Mouse (Mus musculus) hindbrain, embryonic 12.5 days (tissue): ENCODE results near the gene Skap1. TPM values are rescaled to one million over a fixed set of nuclear protein-coding genes. Genes with fewer than 3 reads are reported as not detected.

Source experiments
- ATAC-seq: fragments of 200-750 bp; cut with Nextera tagmentation; 2 replicates; pipeline ENCODE4 v1.8.0; 2017; ENCODE audit warnings: moderate TSS enrichment; ENCODE audit not compliant: low FRiP score
- H3K27ac ChIP-seq: fragments of 300-500 bp; sonication (generic); 2 replicates; pipeline ENCODE4 v1.5.1; 2016; ENCODE audit warnings: mild to moderate bottlenecking
- H3K27me3 ChIP-seq: fragments of 300-500 bp; sonication (generic); 2 replicates; pipeline ENCODE4 v1.6.1; 2016; ENCODE audit warnings: mild to moderate bottlenecking
- H3K36me3 ChIP-seq: fragments of 300-500 bp; sonication (generic); 2 replicates; pipeline ENCODE4 v1.6.1; 2016; ENCODE audit warnings: mild to moderate bottlenecking
- H3K4me1 ChIP-seq: fragments of 300-500 bp; sonication (generic); 2 replicates; pipeline ENCODE4 v1.6.1; 2016
- H3K4me2 ChIP-seq: fragments of 300-500 bp; sonication (generic); replicated peaks from 2 replicates; pipeline ENCODE4 v1.6.1; 2016; ENCODE audit warnings: mild to moderate bottlenecking
- H3K4me3 ChIP-seq: fragments of 300-500 bp; sonication (generic); 2 replicates; pipeline ENCODE4 v1.5.1; 2016; ENCODE audit warnings: mild to moderate bottlenecking
- H3K9ac ChIP-seq: fragments of 300-500 bp; sonication (generic); 2 replicates; pipeline ENCODE4 v1.6.1; 2016; ENCODE audit warnings: mild to moderate bottlenecking, moderate library complexity
- H3K9me3 ChIP-seq: fragments of 300-500 bp; sonication (generic); replicated peaks from 2 replicates; pipeline ENCODE4 v1.6.1; 2016; ENCODE audit warnings: mild to moderate bottlenecking
- WGBS: fragments of 180-500 bp; shearing (Covaris S2); methylation state at CpG from one replicate; pipeline ENCODE4 v1.1.7; 2016; 5-methylcytosine and 5-hydroxymethylcytosine counted together
- polyA plus RNA-seq: library from polyadenylated mRNA; unstranded; fragments of >200 nt; fragmentation: Nextera tagmentation; extraction: Ambion mirVana; gene quantifications from 2 replicates; pipeline ENCODE4 v1.2.1, GENCODE M21; 2016

Skap1 gene
- polyA plus RNA-seq, 1 experiment from 2014 or later = 2.4 TPM

DNA sequence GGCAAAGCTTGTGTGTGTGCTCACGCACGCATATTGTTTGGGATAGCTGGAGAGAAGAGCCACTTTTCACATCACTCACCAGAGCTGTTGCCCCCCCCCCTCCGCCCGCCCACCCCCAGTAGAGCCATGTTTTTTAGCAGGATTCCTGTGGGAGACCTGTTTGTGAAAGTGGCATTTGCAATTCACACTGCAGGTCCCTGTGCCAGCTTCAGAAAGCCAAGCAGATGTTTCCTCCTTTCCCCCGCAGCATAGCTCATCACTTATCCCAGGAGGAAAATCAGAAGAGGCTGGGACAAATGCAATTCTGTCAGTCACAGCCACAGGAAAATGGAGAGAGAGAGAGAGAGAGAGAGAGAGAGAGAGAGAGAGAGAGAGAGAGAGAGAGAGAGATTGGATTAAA is 155.2 kb downstream of the Skap1 start:
- WGBS = 16% methylated on average over 5 of the region's 5 CpGs
- Histone ChIP-seq H3K4me3 (no peak overlapping the region), H3K27me3 (peaks cover 5% of the 10 kb centered on the region)

DNA sequence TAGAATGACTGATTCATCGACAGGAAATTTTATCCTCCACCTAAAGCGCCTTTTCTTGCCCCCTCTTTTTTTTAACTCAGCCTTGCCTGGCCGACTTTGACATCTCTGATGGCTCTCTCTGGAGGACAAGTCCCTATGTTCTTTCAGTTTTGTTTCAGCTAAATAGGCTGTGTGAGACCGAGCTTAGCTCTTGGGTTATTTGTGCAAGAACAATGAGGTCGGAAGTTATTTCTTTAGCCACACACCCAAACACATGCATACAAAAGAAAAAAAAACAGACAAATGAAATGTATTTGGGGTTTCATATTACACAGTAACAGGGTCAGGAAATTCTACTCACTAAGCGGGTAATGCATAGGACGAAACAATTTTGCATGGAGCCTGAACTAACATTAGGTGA is 155.6 kb downstream of the Skap1 start:
- Histone ChIP-seq H3K27me3 (peaks cover 5% of the 10 kb centered on the region), H3K9me3 (no peaks in the 10 kb centered on the region), H3K9ac (no peak overlapping the region), H3K4me1 (peaks cover 23% of the 10 kb centered on the region), H3K4me3 (no peak overlapping the region), H3K27ac (peak overlapping the region; percentile 77), H3K36me3 (no peaks in the 10 kb centered on the region), H3K4me2 (peak overlapping the region; percentile 12; the same call in 1 of the 2 replicates)
- WGBS = 28% methylated on average over 7 of the region's 7 CpGs
- ATAC-seq = no peak

More for the DNA sequence above, 155.2 kb downstream of the Skap1 start:
- no peak for ATAC-seq
- Histone ChIP-seq H3K4me2 (peak overlapping the region; percentile 12; the same call in 1 of the 2 replicates), H3K27ac (peak overlapping the region; percentile 77), H3K36me3 (no peaks in the 10 kb centered on the region), H3K9ac (no peak overlapping the region), H3K9me3 (no peaks in the 10 kb centered on the region), H3K4me1 (peaks cover 23% of the 10 kb centered on the region)

DNA sequence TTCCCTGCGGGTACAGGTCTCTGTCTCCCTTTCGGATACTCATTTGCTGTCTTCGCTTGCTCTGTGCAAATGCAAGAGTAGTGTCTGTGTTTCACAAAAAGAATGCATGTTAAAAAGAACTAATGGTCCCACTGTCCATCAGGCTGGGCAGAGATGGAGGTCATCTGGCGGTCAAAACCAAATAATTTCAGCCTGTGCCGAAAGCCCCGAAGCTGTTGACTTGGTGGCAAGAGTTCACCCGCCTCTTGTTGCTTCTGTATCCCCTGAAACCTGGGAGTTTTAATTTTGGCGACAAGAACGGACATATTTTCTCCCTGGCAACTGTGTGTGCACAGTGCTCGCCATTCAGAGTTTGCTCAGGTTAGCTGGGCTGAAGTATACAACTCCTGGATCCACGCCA is 156.3 kb downstream of the Skap1 start:
- peak overlapping the region; percentile 60; the same call in 1 of the 2 replicates for H3K27ac ChIP-seq
- peak overlapping the region; percentile 5; the same call in 1 of the 2 replicates for H3K4me2 ChIP-seq
- H3K4me1 ChIP-seq = peaks cover 23% of the 10 kb centered on the region
- H3K27me3 ChIP-seq = peaks cover 5% of the 10 kb centered on the region
- WGBS = 50% methylated on average over 11 of the region's 11 CpGs
- no peaks in the 10 kb centered on the region for H3K36me3 ChIP-seq
- H3K9ac ChIP-seq = no peak overlapping the region
- ATAC-seq = no peak
- no peaks in the 10 kb centered on the region for H3K9me3 ChIP-seq
- no peak overlapping the region for H3K4me3 ChIP-seq

DNA sequence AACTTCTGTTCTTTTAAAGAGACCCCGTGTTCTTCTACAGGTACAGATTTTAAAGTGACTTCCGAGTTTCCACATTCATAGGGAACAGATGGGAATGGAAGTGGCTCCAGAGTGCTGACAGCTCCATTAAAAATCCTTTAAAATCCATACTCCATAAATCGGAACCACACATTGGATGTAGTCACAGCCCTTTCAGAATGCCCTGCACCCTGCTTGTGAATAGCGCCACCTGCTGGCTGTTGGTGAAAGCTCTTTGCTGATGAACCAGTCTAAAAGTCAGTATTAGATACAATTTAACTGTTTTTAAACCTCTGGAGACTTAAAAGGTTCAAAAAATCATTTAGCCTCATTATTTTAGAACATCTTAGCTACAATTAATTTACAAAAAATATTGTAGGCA is 156.8 kb downstream of the Skap1 start:
- Histone ChIP-seq H3K4me1 (peaks cover 26% of the 10 kb centered on the region), H3K27ac (peak overlapping the region; percentile 60; the same call in 1 of the 2 replicates), H3K9ac (no peak overlapping the region), H3K4me3 (no peak overlapping the region), H3K36me3 (no peaks in the 10 kb centered on the region), H3K9me3 (no peaks in the 10 kb centered on the region), H3K27me3 (peaks cover 5% of the 10 kb centered on the region), H3K4me2 (peak overlapping the region; percentile 5; the same call in 1 of the 2 replicates)
- 26% methylated on average over 4 of the region's 4 CpGs for WGBS
- no peak for ATAC-seq

DNA sequence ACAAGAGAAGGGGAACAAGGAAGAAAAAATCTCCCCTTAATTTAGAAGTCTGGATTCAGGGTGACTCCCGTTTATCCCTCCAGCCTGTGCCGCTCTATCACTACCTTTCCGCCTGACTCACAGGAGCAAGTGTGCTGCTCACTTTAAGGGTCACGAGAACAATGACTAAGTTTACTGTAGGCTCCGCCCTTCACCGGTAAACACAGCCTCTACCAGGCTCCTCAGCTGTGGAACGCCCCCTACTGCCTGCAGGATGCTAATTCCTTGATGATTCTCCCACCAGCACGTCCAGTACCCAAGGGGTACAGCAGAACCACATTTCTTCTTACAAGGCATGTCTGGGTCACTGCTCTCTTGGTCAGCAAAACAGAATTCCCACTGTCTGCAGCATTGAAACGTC is 158.4 kb downstream of the Skap1 start:
- 9% methylated on average over 9 of the region's 9 CpGs for WGBS
- Histone ChIP-seq H3K4me3 (no peak overlapping the region), H3K4me2 (no peak overlapping the region), H3K9ac (no peak overlapping the region), H3K27ac (no peak overlapping the region), H3K9me3 (no peaks in the 10 kb centered on the region), H3K36me3 (no peaks in the 10 kb centered on the region), H3K27me3 (peaks cover 5% of the 10 kb centered on the region), H3K4me1 (peaks cover 30% of the 10 kb centered on the region)
- no peak for ATAC-seq

DNA sequence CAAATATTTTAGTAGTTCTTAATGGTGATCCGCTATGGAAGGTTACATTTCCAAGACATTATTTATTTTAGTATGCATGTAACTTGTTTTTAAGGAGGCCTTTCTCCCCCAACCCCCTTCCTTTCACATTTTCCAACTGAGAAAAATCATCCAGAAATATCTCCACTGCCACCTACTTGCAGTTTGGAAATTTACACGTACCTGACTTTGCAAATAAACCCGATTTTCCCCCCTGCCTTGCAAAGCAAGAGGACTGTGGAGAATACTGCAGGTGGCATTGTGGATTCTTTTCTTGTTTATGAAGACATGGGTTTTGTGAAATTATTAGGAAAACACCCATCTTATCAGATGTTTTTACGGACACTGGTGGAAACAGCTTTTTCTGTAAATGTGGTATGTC is 160.0 kb downstream of the Skap1 start:
- Histone ChIP-seq H3K4me2 (no peak overlapping the region), H3K36me3 (no peaks in the 10 kb centered on the region), H3K4me3 (no peak overlapping the region), H3K9ac (no peak overlapping the region), H3K27me3 (peaks cover 5% of the 10 kb centered on the region), H3K4me1 (peaks cover 23% of the 10 kb centered on the region), H3K9me3 (no peaks in the 10 kb centered on the region), H3K27ac (no peak overlapping the region)
- ATAC-seq = no peak
- WGBS = 61% methylated on average over 4 of the region's 4 CpGs

DNA sequence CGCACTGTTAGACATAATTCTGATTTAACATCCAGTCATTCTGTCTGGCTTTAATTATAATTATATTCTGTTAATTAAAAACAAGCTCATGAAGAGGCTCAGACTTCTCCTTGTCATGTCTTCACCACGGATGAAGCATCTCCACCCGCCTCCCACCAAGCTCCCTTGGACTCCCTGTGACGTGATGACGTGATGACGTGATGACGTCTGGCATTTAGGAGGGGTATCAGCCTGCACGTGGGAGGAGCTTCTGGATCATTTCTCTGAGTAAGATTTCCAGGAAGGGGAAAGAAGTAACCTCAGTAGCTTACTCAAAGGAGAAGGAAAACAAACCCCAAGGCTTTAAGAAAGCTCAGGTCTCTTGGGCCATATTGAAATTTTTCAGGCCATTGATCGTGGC is 165.4 kb downstream of the Skap1 start:
- H3K27me3 ChIP-seq = no peaks in the 10 kb centered on the region
- H3K4me1 ChIP-seq = peaks cover 7% of the 10 kb centered on the region; the same call in 1 of the 2 replicates
- 52% methylated on average over 9 of the region's 9 CpGs for WGBS
- no peak overlapping the region for H3K4me3 ChIP-seq
- H3K9me3 ChIP-seq = no peaks in the 10 kb centered on the region
- no peak overlapping the region for H3K4me2 ChIP-seq
- no peak overlapping the region for H3K27ac ChIP-seq
- ATAC-seq = no peak
- no peak overlapping the region for H3K9ac ChIP-seq
- H3K36me3 ChIP-seq = no peaks in the 10 kb centered on the region

DNA sequence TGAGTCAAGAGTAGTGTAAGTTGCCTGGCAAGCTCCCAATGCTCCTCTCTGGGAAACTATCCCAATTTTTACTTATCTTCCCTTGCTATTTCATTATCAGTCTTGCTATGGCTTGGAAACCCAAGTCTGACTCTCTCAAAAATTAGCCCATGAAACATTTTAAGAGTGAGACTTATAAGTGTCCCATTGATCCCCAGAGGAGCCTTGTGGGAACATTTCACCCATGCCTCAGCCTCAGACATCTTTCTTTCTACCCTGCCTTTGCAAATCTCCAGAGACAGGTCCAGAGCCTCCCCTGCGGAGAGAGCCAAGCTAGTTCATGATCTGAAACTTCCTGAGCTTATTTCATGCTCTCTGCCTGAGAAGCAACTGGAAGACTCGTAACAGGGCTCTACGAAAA is 167.1 kb downstream of the Skap1 start:
- no peaks in the 10 kb centered on the region for H3K9me3 ChIP-seq
- WGBS = 70% methylated on average over 3 of the region's 3 CpGs
- H3K4me3 ChIP-seq = no peak overlapping the region
- no peaks in the 10 kb centered on the region for H3K36me3 ChIP-seq
- peaks cover under 1% of the 10 kb centered on the region; the same call in 1 of the 2 replicates for H3K4me1 ChIP-seq
- H3K27me3 ChIP-seq = no peaks in the 10 kb centered on the region
- no peak overlapping the region for H3K4me2 ChIP-seq
- no peak overlapping the region for H3K27ac ChIP-seq
- ATAC-seq = no peak
- H3K9ac ChIP-seq = no peak overlapping the region

DNA sequence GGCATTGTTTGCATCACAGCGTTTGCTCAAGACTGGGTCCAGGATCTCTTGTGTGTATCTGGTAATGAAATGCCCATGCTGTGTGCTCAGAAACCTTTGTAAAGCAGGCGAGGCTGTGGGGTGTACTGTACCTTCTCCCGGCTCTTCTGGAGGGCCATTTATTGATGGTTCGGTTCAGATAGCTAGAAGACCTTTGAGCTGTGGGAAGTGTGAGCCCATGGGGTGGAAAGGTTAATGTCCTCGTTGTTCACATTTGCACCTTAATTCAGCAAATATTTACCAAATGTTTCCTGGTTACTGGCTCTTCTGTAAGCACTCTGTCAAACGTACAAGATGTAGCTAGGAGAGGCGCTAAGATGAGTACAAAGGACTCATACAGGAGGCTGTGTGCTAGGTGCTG is 173.5 kb downstream of the Skap1 start:
- ATAC-seq = no peak
- Histone ChIP-seq H3K4me1 (peaks cover 5% of the 10 kb centered on the region; the same call in 1 of the 2 replicates), H3K36me3 (no peaks in the 10 kb centered on the region), H3K27ac (no peak overlapping the region), H3K4me3 (no peak overlapping the region), H3K27me3 (0 out of 2 replicates have a peak, but pooled peaks cover 3% of the 10 kb centered on the region), H3K4me2 (no peak overlapping the region), H3K9me3 (no peaks in the 10 kb centered on the region), H3K9ac (no peak overlapping the region)
- WGBS = 80% methylated on average over 7 of the region's 7 CpGs

DNA sequence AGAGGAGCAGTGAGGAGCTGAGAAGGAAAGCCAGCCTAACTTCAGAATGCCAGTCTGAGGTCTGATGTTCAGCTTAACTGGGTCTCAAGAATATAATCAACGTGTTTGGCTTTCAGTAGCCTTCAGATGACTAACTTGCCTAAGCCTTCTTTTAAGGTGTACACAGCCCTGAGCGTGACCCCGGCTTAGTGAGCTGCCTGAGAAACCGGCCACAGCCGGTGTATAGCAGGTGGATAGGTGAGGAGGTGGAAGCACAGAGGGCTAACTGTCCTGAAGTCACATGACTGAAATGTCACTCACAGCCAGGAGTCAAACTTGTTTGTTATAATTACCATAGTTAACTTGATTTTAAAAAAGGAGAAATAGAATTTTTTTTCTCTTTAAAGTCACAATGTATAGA is 175.4 kb downstream of the Skap1 start:
- ATAC-seq = no peak
- Histone ChIP-seq H3K4me2 (no peak overlapping the region), H3K9ac (no peak overlapping the region), H3K27ac (no peak overlapping the region), H3K4me1 (peaks cover 5% of the 10 kb centered on the region; the same call in 1 of the 2 replicates), H3K9me3 (no peaks in the 10 kb centered on the region), H3K36me3 (no peaks in the 10 kb centered on the region), H3K27me3 (0 out of 2 replicates have a peak, but pooled peaks cover 3% of the 10 kb centered on the region), H3K4me3 (no peak overlapping the region)
- WGBS = 68% methylated on average over 5 of the region's 5 CpGs

DNA sequence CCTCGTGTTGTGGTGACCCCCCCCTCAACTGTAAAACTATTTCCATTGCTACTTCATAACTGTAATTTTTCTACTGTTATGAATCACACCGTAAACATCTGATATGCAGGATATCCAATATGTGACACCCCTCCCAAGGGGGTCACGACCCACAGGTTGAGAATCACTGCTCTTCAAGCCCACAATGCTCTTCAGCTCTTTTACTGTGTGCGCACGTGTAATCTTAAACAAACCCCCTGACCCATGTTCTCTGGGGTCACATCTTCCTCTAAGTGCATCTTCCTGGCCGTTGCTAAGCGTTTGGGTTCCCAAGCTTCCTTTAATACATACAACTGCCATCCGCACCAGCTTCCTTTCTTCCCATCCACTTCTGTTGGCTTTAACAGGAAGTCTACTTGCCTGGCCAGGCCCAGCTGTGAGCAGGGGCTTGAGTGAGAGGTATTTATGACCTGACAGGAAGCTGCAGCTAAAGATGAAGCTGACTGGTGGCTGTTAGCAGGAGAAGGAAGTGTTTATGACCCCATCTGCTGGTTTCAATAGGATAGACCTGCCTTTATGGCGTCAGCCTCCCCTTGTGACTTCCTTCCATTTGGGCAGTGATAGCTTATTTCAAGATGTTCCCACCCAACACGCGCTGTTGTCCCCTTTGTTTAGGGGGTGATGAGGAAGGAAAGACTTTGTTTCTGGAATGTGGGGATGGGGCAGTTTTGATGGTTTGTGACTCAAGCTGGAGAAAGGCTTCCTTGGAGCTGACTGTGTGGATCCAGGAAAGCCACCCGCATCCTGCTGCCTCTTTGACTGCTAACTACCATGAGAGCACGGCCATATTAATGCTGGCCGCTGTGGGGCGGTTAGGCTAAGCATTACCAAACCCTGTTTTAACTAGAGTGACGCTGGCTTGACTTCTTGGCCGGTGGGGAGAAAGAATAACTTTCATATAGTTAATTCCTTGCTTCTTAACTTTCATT is 178.1 kb downstream of the Skap1 start:
- Histone ChIP-seq H3K4me1 (peaks cover 17% of the 10 kb centered on the region), H3K27ac (no peak overlapping the region), H3K9ac (no peak overlapping the region), H3K9me3 (no peaks in the 10 kb centered on the region), H3K27me3 (0 out of 2 replicates have a peak, but pooled peaks cover 3% of the 10 kb centered on the region), H3K4me2 (no peak overlapping the region), H3K36me3 (no peaks in the 10 kb centered on the region), H3K4me3 (no peak overlapping the region)
- WGBS = 77% methylated on average over 17 of the region's 17 CpGs
- ATAC-seq = no peak

DNA sequence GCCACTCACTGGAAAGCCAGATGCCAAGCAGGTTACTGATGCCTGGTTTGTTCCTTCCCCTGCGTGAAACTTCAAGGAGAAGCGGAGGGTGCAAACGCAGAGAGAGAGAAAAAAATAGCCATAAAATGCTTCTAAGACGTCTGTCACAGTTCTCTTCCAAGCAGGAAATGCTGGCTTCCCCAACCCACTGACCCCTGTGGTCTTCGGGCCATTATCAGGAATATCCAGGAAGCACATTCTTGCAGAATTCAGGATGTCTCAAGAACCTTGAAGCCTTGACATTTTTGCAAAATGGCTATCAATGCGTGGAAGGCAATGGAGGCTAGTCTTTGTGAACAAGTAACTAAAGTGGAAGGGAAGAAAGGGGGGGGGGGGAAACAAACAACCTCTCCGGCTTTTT is 180.6 kb downstream of the Skap1 start:
- Histone ChIP-seq H3K36me3 (no peaks in the 10 kb centered on the region), H3K4me1 (peaks cover 17% of the 10 kb centered on the region), H3K27me3 (0 out of 2 replicates have a peak, but pooled peaks cover 3% of the 10 kb centered on the region), H3K9me3 (no peaks in the 10 kb centered on the region), H3K9ac (no peak overlapping the region), H3K27ac (peak overlapping the region; percentile 82), H3K4me2 (no peak overlapping the region), H3K4me3 (no peak overlapping the region)
- ATAC-seq = no peak
- 67% methylated on average over 7 of the region's 7 CpGs for WGBS
